Mouse (Mus musculus) cerebellum, adult 9-10 months (tissue): ENCODE measurements around the gene Vmn1r103.
"Not testable (repeated sequence)": the region's sequence is repeated elsewhere in the genome, so short reads cannot be mapped to it uniquely, and the experiment has no call there.

Experiments
- DNase-seq: peaks from one replicate; pipeline ENCODE4 v3.0.0; 2022

Gene Vmn1r103

DNA sequence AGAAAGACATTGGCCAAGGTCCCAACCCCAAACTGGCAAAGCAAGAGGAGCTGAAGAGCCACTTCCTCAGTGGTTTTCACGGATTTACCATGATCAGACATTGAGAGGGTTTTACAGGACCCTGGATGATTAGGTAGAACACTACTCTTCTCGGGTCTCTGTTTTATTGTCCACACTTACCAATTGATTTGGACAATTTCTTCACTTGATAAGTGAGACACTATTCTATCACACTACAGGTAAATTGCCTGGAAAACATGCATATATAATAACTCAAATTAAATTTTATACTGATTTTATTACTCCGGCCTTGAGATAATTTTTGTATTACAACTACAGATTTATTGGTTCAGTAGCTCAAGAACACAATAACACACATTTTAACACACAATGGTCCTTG lies at the start of gene Vmn1r103:
Gene Vmn1r103 (minus strand): TSS at position 101 of the 400 bp plus-strand sequence.
- not testable (repeated sequence) for DNase-seq

GRCm38 (mm10) chr7:20545657-20546056 lies 35.3 kb upstream of the Vmn1r103 start, which contains the start of gene Gm5726:
Gene Gm5726, minus strand, starts transcription at chr7:20545757.
- DNase-seq, result not testable (repeated sequence)

GRCm38 (mm10) chr7:20533537-20533936 lies 23.2 kb upstream of the Vmn1r103 start, which contains the start of gene Vmn1r104:
Gene Vmn1r104, plus strand, starts transcription at chr7:20533837.
- not testable (repeated sequence) for DNase-seq

DNA sequence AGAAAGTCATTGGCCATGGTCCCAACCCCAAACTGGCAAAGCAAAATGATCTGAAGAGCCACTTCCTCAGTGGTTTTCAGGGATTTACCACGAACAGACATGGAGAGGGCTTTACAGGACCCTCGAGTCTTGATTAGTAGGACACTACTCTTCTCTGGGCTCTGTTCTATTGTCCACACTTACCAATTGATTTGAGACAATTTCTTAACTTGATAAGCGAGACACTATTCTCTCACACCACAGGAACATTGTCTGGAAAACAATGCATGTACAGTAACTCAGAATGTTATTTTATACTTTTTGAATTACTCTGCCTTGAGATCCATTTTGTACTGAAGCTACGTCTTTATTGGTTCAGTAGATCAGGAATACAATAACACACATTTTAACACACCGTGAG lies 35.5 kb downstream of the Vmn1r103 start, which contains the start of gene Gm10670:
Gene Gm10670 (minus strand): TSS at position 101 of the 400 bp plus-strand sequence.
- DNase-seq, result not testable (repeated sequence)
